Mouse (Mus musculus) natural killer cell, adult 2 months (primary cell): Measurements from ENCODE around the gene Rer1.

ENCODE experiments used
- DNase-seq, 2 experiments: peaks; one replicate each; pipeline ENCODE4 v3.0.0; 2022; ENCODE audit warnings: low spot score in 2 of 2

Rer1 gene

GRCm38 (mm10) chr4:155024170-155025010, 61.8 kb downstream of the Rer1 start:
- no peak for DNase-seq
